Mouse (Mus musculus) gastrocnemius, postnatal 14 days (tissue): Measurements from ENCODE around the gene Eva1a. TPM values are rescaled to one million over a fixed set of nuclear protein-coding genes. Genes with fewer than 3 reads are reported as not detected.

Experiments used
- DNase-seq: peaks from one replicate; pipeline ENCODE4 v3.0.0; 2021; ENCODE audit warnings: mixed read lengths
- intact Hi-C: fragments of 180-260 bp; cut with DNase I; formaldehyde crosslinking; loops from one replicate; pipeline ENCODE4 v1.15.1; 2025; ENCODE audit warnings: low total_unique reads
- total RNA-seq, 2 experiments: library from RNA; stranded (reverse); gene quantifications; 2 replicates each; pipeline ENCODE4 v1.2.3; 2021

The Eva1a gene
- total RNA-seq, 2 experiments from 2014 or later, result 1.0 to 1.3 TPM

DNA sequence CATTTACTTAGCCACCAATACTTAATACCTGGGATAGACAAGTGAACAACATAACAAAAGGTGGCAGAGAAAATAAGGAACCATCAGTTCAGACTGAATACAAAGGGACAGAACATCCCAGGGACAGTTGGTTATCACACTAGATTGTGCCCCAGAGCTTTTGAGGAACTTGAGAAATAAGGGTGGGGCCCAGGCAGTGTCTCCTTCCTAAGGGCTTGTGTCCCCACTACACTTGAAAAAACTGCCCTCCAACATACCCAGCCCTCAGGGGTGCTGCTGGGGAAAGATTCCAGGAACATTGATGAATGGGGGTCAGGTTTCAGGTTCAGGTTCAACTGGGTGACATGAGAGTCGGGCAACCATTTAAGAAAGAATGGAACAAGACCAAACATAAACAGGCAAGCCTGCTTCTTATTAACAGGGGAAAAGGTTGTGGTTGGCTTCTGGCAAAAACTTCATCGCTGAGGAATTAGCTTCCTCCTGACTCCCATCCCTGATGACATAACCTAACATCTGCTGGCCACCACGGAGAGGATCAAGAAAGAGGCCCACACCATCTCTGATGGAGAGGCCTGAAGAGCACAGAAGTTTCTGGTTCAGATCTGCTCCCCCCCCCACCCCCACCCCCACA, 74.6 kb downstream of the Eva1a start:
- intact Hi-C loops, result no loop called here
- DNase-seq, result no peak

- DNase-seq, result no peak
- intact Hi-C loops, result no loop called here
These were observed 75.3 kb downstream of the Eva1a start for GRCm38 (mm10) chr6:82116176-82116575.

DNA sequence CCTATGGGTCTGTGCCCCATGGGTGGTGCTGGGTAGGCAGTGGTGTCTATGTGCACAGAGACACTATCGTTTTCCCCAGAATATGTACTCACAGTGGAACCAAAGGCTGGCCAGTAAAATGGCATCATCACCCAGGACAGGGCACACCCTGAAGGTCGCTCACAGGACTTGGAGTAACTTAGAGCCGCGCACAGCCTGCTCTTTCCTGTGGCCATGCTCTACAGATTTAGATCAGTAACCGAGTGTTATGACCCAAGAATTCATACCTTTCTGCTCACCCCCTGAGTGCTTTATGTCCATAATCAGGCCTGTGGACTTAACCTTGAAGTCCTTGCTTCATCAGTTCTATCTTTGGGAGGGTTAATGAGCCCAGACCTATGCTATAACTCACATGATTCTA, 77.0 kb downstream of the Eva1a start:
- DNase-seq, result no peak
- intact Hi-C loops, result no loop called here

- peak; percentile 43 for DNase-seq
These were observed 78.7 kb downstream of the Eva1a start for GRCm38 (mm10) chr6:82119322-82120162.

DNA sequence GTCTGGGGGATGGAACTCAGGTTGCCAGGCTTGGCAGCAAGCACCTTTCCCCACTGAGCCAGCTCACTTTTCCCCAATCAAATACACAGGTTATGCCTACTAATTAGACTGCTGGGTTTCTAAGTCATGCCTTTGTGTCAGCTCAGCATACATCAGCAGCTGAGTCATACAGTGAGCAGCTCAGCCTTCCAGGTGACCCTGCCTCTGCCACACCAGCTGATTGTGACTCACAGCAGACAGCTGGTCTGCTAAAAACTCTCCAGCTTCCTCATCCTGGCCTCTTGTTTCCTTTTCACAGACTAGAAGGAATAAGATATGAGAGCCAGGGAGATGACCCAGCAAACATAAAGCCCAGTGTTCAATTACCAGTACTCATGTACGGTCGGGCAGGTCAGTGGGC, 84.3 kb downstream of the Eva1a start:
- no peak for DNase-seq
- intact Hi-C loops, result no loop called here

More at GRCm38 (mm10) chr6:82119322-82120162, 78.7 kb downstream of the Eva1a start:
- intact Hi-C loops, result loop anchor here (5.0 kb wide), 1 partner anchor 132 kb away; no protein-coding TSS in a partner anchor

DNA sequence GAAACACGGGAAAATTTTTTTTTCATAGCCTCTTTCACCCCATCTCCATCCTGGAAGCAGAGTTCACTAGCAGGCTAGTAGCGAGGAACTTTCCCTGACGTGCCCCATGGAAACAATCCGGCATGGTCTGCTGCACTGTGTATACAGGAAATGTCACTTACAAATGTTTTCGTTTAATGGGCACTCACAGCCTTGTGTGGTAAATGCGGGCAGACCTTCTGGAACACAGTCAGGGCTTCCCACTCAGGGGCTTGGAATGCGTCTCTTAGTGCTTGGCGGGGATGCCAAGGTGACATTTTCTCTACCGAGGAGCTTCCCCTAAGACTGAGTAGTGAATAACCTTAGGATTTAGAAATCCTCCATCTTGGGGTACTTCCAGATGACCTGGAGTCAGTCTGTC, 87.0 kb downstream of the Eva1a start:
- no peak for DNase-seq
- intact Hi-C loops, result no loop called here

DNA sequence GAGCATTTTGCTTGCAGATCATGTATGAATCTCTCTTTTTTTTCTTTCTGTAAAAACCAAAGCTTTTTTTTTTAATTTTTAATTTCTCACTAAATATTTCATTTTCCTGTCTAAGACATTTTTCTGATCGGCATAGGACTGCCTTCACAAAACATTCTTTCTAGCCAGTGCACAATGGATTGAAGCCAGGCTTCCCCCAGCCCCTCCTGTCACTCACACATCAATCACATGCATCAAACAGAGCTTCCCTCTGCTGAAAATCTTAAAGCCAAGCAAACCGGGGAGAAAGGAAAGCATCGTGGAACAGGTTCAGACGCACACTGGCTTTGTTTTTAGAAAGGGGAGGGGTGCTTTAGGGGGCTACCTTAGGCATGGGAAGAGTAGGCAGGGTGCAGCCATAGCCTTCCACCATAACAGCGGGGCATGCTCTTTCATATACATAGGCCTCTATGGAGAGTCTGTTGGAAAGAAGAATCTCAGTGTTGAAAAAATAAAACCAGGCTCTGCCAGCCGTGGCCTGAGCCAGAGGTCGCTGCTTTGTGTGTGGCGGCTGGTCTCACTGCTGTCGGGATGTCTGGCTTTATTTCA, 88.9 kb downstream of the Eva1a start:
- no peak for DNase-seq
- intact Hi-C loops, result no loop called here

GRCm38 (mm10) chr6:82132876-82133591, 92.2 kb downstream of the Eva1a start:
- intact Hi-C loops, result no loop called here
- DNase-seq, result no peak

- no peak for DNase-seq
- intact Hi-C loops, result no loop called here
These were observed 92.7 kb downstream of the Eva1a start for GRCm38 (mm10) chr6:82133592-82133978.

DNA sequence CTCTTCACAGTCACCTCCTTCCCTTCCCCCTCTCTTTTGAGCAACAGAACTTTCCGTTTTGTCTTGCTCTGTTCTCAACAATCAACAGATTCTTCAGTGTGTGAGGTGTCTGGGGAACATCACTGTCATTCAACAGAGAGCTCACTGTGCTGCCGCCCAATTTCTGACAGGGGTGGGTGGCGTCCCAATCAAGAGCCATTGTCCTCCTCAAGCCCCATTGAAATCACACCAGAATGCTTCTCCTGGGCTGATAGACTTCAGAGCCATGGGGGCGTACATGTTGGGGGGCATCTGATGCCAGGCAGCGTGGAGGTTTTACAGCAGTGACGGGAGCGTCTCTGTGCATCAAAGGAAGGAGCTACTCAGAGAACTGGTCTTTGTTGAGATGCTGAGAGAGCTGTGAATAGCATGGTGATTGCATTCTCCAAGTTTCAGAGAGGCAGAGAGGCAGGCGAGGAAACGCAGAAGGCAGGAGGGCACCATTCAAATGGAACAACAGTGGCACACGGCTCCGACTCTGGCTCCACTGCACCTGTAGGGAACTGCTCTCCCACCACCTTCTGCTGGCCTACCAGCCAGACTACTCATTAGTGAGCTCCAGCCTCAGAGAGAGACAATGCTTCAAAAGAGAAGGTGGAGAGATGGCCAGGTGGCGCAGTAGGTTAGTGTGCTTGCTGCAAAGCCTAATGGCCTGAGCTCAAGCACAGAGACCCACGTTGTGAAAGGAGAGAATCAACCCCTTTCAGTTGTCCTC, 95.3 kb downstream of the Eva1a start:
- intact Hi-C loops, result no loop called here
- no peak for DNase-seq

Other genes with a start within 250 kb of the Eva1a start
- gene Gcfc2, start 117.4 kb upstream of the Eva1a start, total RNA-seq, result 1 to 10 TPM; 2.5 to 2.8 TPM
- gene Mrpl19, start 75.1 kb upstream of the Eva1a start, total RNA-seq, result 10 to 100 TPM; 24.2 to 24.7 TPM